Mouse (Mus musculus): ENCODE results near the gene Lama5. TPM values are rescaled to one million over a fixed set of nuclear protein-coding genes. Genes with fewer than 3 reads are reported as not detected.

Lama5 gene
- polyA plus RNA-seq, 1 experiment from 2014 or later, result 61.3 TPM

DNA sequence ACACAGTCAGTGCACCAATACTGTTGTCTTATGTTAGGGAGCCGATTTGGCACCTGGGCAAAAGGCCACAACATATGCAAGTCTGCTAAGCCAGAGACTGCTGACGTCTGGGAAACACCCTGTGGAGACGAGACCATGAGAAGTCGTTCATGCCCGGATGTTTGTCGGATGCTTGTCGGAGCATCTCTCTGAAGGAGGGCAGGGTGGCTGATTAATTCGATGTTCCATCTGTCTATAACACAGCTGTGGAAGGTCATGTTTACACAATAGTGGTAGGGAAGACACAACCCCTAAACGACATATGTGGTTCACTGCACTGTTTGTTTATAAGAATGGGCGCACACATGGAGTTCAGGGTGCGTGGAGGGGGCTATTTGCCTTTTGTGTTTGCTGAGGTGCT lies 25.0 kb downstream of the Lama5 start:
- Histone ChIP-seq H3K4me2 (ENCODE audit: low read depth, low read length) (no peak overlapping the region), H3K36me3 (ENCODE audit: control insufficient read depth, insufficient read depth, low read length) (peaks cover 4% of the 10 kb centered on the region; the same call in 1 of the 2 replicates), H3K27me3 (ENCODE audit: control insufficient read depth, insufficient read depth, low read length) (no peaks in the 10 kb centered on the region), H3K4me1 (ENCODE audit: control insufficient read depth, insufficient read depth, low read length) (no peaks in the 10 kb centered on the region), H3K9me3 (replicated peaks; ENCODE audit: control insufficient read depth, low read length) (no peaks in the 10 kb centered on the region), H3K9ac (ENCODE audit: low read length) (no peak overlapping the region), H3K27ac (ENCODE audit: low read length) (no peak overlapping the region; the same call in 1 of the 2 replicates), H3K4me3 (replicated peaks; ENCODE audit: low read length) (no peak overlapping the region)
- no peak for ATAC-seq (ENCODE audit: insufficient read depth, low FRiP score)
- WGBS, result 44% methylated on average over 11 of the region's 11 CpGs

DNA sequence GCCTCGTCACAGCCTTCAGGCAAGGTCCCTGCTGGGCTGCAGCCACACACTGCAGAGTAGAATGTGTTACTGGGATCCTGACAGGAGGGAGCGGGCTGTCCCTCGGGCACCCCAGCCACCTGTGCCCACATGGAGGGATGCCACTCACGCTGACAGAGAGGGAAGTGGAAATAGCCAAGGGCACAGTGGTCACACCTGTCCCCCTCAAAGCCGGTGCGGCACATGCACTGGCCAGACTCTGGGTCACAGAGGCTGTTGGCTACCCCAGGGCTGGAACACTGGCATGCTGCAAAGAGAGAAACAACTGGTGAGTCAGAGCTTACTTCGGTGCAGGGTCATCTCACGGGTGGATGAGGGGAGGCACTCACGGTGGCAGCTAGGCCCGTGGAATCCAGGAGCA lies 26.9 kb downstream of the Lama5 start:
- peaks cover 1% of the 10 kb centered on the region; the same call in 1 of the 2 replicates for H3K36me3 ChIP-seq (ENCODE audit: control insufficient read depth, insufficient read depth, low read length)
- no peak overlapping the region for H3K9ac ChIP-seq (ENCODE audit: low read length)
- H3K4me2 ChIP-seq (ENCODE audit: low read depth, low read length), result no peak overlapping the region
- WGBS, result 92% methylated on average over 10 of the region's 10 CpGs
- no peaks in the 10 kb centered on the region for H3K9me3 ChIP-seq (replicated peaks; ENCODE audit: control insufficient read depth, low read length)
- H3K27ac ChIP-seq (ENCODE audit: low read length), result no peak overlapping the region
- H3K4me1 ChIP-seq (ENCODE audit: control insufficient read depth, insufficient read depth, low read length), result no peaks in the 10 kb centered on the region
- H3K27me3 ChIP-seq (ENCODE audit: control insufficient read depth, insufficient read depth, low read length), result no peaks in the 10 kb centered on the region
- ATAC-seq (ENCODE audit: insufficient read depth, low FRiP score), result no peak
- no peak overlapping the region for H3K4me3 ChIP-seq (replicated peaks; ENCODE audit: low read length)

DNA sequence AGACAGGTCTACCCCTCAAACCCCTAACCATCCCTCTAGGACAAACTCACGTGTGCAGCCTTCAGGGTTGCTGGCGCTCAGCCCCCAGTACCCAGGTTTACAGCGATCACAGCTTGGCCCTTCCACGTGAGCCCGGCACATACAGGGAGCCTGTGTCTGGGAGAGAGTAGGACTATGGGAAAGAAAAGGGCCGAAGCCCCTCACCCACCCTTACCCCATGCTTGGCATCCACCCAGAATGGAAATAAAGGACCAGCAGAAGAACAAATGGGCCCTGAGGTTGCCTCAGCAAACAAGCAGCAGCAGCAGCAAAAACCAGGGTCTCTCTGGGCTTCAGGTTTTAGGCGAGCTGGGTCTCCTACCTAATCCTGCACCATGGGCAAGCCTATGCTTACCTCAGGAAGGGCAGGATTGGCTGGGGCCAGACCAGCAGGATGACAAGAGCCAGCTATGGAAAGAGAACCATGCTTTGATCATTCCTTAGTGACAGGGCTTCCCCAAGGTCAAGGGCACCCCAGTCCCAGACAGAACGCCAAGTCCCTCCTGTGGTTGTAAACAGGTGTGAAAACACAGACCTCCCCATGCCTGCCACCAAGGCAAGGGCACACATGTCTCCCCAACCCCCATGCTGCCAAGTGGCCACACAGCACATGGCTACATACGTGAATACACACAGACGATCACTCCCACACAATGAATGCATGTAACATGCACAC lies 28.2 kb downstream of the Lama5 start:
- Histone ChIP-seq H3K36me3 (ENCODE audit: control insufficient read depth, insufficient read depth, low read length) (no peaks in the 10 kb centered on the region), H3K27ac (ENCODE audit: low read length) (no peak overlapping the region), H3K4me2 (ENCODE audit: low read depth, low read length) (no peak overlapping the region), H3K4me1 (ENCODE audit: control insufficient read depth, insufficient read depth, low read length) (no peaks in the 10 kb centered on the region), H3K4me3 (replicated peaks; ENCODE audit: low read length) (no peak overlapping the region), H3K9me3 (replicated peaks; ENCODE audit: control insufficient read depth, low read length) (no peaks in the 10 kb centered on the region), H3K27me3 (ENCODE audit: control insufficient read depth, insufficient read depth, low read length) (no peaks in the 10 kb centered on the region), H3K9ac (ENCODE audit: low read length) (no peak overlapping the region)
- ATAC-seq (ENCODE audit: insufficient read depth, low FRiP score), result no peak
- 86% methylated on average over 10 of the region's 10 CpGs for WGBS

DNA sequence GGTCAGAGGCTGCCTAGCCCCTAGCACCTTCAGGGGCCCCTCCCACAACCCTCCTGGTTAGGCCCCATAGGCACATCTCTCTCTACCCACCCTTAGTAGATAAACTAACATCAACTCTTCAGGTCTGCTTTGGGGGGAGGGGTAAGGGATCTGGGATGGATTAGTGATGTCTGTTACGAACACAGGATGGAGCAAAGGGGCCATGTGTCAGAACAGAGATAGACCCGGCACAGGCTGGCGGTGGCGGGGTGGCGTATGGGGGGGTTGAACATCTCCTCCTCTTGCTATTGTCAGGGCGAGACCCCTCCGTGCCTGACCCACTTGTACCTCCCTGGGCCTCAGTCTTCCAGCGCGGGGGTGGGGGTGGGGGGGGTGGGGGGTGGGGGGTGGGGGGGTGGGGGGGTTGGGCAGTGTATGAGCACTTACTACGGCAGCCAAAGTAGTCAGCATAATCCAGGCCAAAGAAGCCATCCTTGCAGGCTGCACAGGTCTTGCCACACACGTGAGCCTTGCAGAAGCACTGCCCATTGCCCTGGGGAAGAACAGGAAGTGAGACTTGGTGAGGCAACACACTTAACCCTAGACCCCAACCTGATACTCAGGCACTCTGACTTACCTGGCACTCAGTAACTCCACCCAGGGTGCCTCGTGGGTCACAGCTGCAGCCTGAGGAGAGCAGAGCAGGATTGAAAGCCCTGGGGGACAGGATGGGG lies 28.9 kb downstream of the Lama5 start:
- no peaks in the 10 kb centered on the region for H3K4me1 ChIP-seq (ENCODE audit: control insufficient read depth, insufficient read depth, low read length)
- H3K4me3 ChIP-seq (replicated peaks; ENCODE audit: low read length), result no peak overlapping the region
- WGBS, result 64% methylated on average over 8 of the region's 12 CpGs
- no peak overlapping the region for H3K4me2 ChIP-seq (ENCODE audit: low read depth, low read length)
- H3K27ac ChIP-seq (ENCODE audit: low read length), result no peak overlapping the region
- no peaks in the 10 kb centered on the region for H3K36me3 ChIP-seq (ENCODE audit: control insufficient read depth, insufficient read depth, low read length)
- no peak for ATAC-seq (ENCODE audit: insufficient read depth, low FRiP score)
- no peaks in the 10 kb centered on the region for H3K9me3 ChIP-seq (replicated peaks; ENCODE audit: control insufficient read depth, low read length)
- H3K27me3 ChIP-seq (ENCODE audit: control insufficient read depth, insufficient read depth, low read length), result no peaks in the 10 kb centered on the region
- H3K9ac ChIP-seq (ENCODE audit: low read length), result no peak overlapping the region

DNA sequence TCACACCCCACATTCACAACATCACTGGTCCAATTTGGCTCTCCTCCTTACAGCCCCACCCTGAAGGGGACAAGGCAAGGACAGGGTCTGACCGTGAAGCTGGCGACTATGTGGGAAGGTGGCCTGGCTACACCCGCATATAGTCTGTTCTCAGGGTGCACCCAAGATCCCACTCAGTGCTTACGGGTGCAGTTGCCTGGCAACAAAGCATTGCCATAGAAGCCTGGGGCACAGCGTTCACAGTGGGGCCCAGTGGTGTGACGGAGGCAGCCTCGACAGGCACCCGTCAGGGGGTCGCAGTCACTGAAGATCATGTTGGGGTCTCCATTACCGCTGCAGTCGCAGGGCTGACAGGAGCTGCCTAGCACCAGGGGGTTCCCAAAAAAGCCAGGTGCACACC lies 38.3 kb downstream of the Lama5 start:
- no peaks in the 10 kb centered on the region; the same call in 1 of the 2 replicates for H3K36me3 ChIP-seq (ENCODE audit: control insufficient read depth, insufficient read depth, low read length)

DNA sequence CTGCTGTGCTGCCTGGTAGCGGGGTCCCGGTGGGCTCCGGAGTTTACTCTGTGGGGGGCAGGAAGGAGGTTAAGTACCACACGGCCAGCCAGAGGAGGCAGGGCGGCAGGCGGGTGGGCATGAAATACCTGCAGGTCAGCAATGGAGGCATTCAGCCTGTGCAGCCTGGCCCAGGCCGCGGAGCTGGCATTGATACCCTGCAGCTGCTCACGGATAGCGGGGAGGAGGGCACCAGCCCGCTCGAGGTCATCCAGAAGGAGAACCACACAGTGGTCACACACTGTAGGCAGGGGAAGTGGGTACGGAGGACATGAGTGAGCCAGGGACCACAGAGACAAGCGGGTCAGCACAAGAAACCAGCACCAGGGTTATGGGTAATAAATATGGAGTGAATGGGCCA lies 40.0 kb downstream of the Lama5 start:
- H3K36me3 ChIP-seq (ENCODE audit: control insufficient read depth, insufficient read depth, low read length), result no peaks in the 10 kb centered on the region; the same call in 1 of the 2 replicates
- no peak overlapping the region for H3K27ac ChIP-seq (ENCODE audit: low read length)

More for the DNA sequence above, 38.3 kb downstream of the Lama5 start:
- Histone ChIP-seq H3K9me3 (replicated peaks; ENCODE audit: control insufficient read depth, low read length) (no peaks in the 10 kb centered on the region), H3K27me3 (ENCODE audit: control insufficient read depth, insufficient read depth, low read length) (no peaks in the 10 kb centered on the region), H3K4me2 (ENCODE audit: low read depth, low read length) (no peak overlapping the region), H3K4me3 (replicated peaks; ENCODE audit: low read length) (no peak overlapping the region), H3K27ac (ENCODE audit: low read length) (no peak overlapping the region), H3K4me1 (ENCODE audit: control insufficient read depth, insufficient read depth, low read length) (no peaks in the 10 kb centered on the region), H3K9ac (ENCODE audit: low read length) (no peak overlapping the region)
- 88% methylated on average over 11 of the region's 11 CpGs for WGBS
- no peak for ATAC-seq (ENCODE audit: insufficient read depth, low FRiP score)

GRCm38 (mm10) chr2:180184752-180185109 lies 40.9 kb downstream of the Lama5 start:
- 79% methylated on average over 6 of the region's 6 CpGs for WGBS
- ATAC-seq (ENCODE audit: insufficient read depth, low FRiP score), result no peak
- H3K9me3 ChIP-seq (replicated peaks; ENCODE audit: control insufficient read depth, low read length), result no peaks in the 10 kb centered on the region
- no peak overlapping the region for H3K4me3 ChIP-seq (replicated peaks; ENCODE audit: low read length)
- H3K27me3 ChIP-seq (ENCODE audit: control insufficient read depth, insufficient read depth, low read length), result no peaks in the 10 kb centered on the region
- no peak overlapping the region for H3K4me2 ChIP-seq (ENCODE audit: low read depth, low read length)
- H3K36me3 ChIP-seq (ENCODE audit: control insufficient read depth, insufficient read depth, low read length), result no peaks in the 10 kb centered on the region; the same call in 1 of the 2 replicates
- no peaks in the 10 kb centered on the region for H3K4me1 ChIP-seq (ENCODE audit: control insufficient read depth, insufficient read depth, low read length)
- no peak overlapping the region for H3K27ac ChIP-seq (ENCODE audit: low read length)
- H3K9ac ChIP-seq (ENCODE audit: low read length), result no peak overlapping the region

More for the DNA sequence above, 40.0 kb downstream of the Lama5 start:
- 92% methylated on average over 14 of the region's 14 CpGs for WGBS
- no peaks in the 10 kb centered on the region for H3K27me3 ChIP-seq (ENCODE audit: control insufficient read depth, insufficient read depth, low read length)
- no peaks in the 10 kb centered on the region for H3K4me1 ChIP-seq (ENCODE audit: control insufficient read depth, insufficient read depth, low read length)
- no peak overlapping the region for H3K9ac ChIP-seq (ENCODE audit: low read length)
- ATAC-seq (ENCODE audit: insufficient read depth, low FRiP score), result no peak
- no peak overlapping the region for H3K4me3 ChIP-seq (replicated peaks; ENCODE audit: low read length)
- H3K4me2 ChIP-seq (ENCODE audit: low read depth, low read length), result no peak overlapping the region
- no peaks in the 10 kb centered on the region for H3K9me3 ChIP-seq (replicated peaks; ENCODE audit: control insufficient read depth, low read length)

- H3K27ac ChIP-seq (ENCODE audit: low read length), result no peak overlapping the region
- ATAC-seq (ENCODE audit: insufficient read depth, low FRiP score), result no peak
- H3K27me3 ChIP-seq (ENCODE audit: control insufficient read depth, insufficient read depth, low read length), result no peaks in the 10 kb centered on the region
- no peak overlapping the region for H3K9ac ChIP-seq (ENCODE audit: low read length)
- H3K9me3 ChIP-seq (replicated peaks; ENCODE audit: control insufficient read depth, low read length), result no peaks in the 10 kb centered on the region
- H3K4me3 ChIP-seq (replicated peaks; ENCODE audit: low read length), result no peak overlapping the region
- no peaks in the 10 kb centered on the region for H3K4me1 ChIP-seq (ENCODE audit: control insufficient read depth, insufficient read depth, low read length)
- 85% methylated on average over 24 of the region's 24 CpGs for WGBS
- H3K36me3 ChIP-seq (ENCODE audit: control insufficient read depth, insufficient read depth, low read length), result peaks cover under 1% of the 10 kb centered on the region; the same call in 1 of the 2 replicates
- no peak overlapping the region for H3K4me2 ChIP-seq (ENCODE audit: low read depth, low read length)
Observed at GRCm38 (mm10) chr2:180184011-180184751, 41.5 kb downstream of the Lama5 start.

DNA sequence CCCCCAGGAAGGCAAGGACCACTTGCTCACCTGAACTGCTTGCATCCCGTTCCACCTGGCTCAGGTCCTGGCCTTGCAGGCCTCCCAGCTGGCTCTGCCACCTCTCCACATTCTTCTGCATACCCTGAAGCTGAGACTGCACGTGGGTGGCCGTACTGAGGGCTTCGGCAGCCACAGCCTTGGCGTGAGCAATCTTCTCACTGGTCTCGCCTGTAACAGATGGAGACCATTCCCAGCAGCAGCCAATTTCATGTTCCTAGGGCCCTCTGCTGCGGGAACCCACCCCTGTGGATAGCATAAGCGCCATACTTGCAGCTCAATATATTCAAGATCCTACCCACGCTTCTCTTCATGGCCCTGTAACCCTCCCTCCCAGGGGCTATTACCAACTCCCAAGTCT lies 44.1 kb downstream of the Lama5 start:
- Histone ChIP-seq H3K9ac (ENCODE audit: low read length) (no peak overlapping the region), H3K36me3 (ENCODE audit: control insufficient read depth, insufficient read depth, low read length) (peaks cover 21% of the 10 kb centered on the region; the same call in 1 of the 2 replicates), H3K4me2 (ENCODE audit: low read depth, low read length) (no peak overlapping the region), H3K9me3 (replicated peaks; ENCODE audit: control insufficient read depth, low read length) (no peaks in the 10 kb centered on the region), H3K27ac (ENCODE audit: low read length) (no peak overlapping the region), H3K27me3 (ENCODE audit: control insufficient read depth, insufficient read depth, low read length) (no peaks in the 10 kb centered on the region), H3K4me3 (replicated peaks; ENCODE audit: low read length) (no peak overlapping the region), H3K4me1 (ENCODE audit: control insufficient read depth, insufficient read depth, low read length) (no peaks in the 10 kb centered on the region)
- ATAC-seq (ENCODE audit: insufficient read depth, low FRiP score), result no peak
- 82% methylated on average over 9 of the region's 9 CpGs for WGBS

All from stomach, embryonic 16.5 days (tissue).